Mouse (Mus musculus): ENCODE data around the gene Atp23.

DNA sequence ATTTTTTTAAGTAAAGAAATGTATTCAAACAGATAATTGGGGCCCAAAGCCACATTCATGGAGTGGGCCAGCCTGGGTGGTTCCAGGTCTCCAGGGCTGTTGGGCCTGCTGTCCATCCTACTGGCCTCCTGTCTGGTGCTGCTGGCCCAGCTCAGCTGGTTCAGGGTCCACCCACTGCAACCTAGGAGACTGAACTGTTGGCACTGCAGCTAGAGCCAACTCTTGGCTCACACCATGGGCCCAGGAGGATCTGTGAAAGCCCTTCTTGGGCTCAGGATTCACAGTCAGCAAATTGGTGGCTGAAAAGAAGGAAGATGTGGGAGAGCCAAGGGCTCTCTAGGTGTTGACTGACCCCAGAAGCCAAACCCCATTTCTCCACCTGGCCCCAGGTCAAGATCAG, 24.2 kb upstream of the Atp23 start:
- TF ChIP-seq CTCF (IDR thresholded peaks at IDR 0.05; ENCODE audit: extremely low read depth, insufficient read length, insufficient replicate concordance, low read depth, low read length) (no peak), POLR2A (IDR thresholded peaks at IDR 0.05; ENCODE audit: low read depth, low read length) (no peak)
